ENCODE assay signal across 17 mouse cellular contexts in genomic region chr3:127529210-127529609, GRCm38 (mm10).
"Had no signal": no experiment of that assay in that cellular context is flagged by ENCODE, and none has a peak within 500 bp of the region (broad histone marks: within the 10 kb centered on the region; RNA-seq: fewer than 3 reads in every experiment).

No protein-coding gene starts in this region.

- H3K9ac ChIP-seq: liver, embryonic 13.5 days; liver, embryonic 15.5 days; liver, postnatal 0 days; midbrain, embryonic 12.5 days; neural tube, embryonic 12.5 days; stomach, embryonic 15.5 days had no signal

- DNase-seq: liver; liver, embryonic 13.5 days; liver, postnatal 0 days; lung, postnatal 36 days; midbrain, embryonic 14.5 days; right cerebral cortex, postnatal 14 days; thymus, adult 2 months; thymus, postnatal 25 days; thymus, postnatal 4 days had no signal

- H3K36me3 ChIP-seq: liver, embryonic 13.5 days; liver, embryonic 15.5 days; midbrain, embryonic 12.5 days; neural tube, embryonic 12.5 days; stomach, embryonic 15.5 days had no signal

- H3K27me3 ChIP-seq: liver, embryonic 13.5 days; liver, embryonic 15.5 days; megakaryocyte, embryonic 14.5 days; midbrain, embryonic 12.5 days; neural tube, embryonic 12.5 days; stomach, embryonic 15.5 days had no signal

- H3K27ac ChIP-seq: liver, embryonic 13.5 days; liver, embryonic 15.5 days; macrophage; midbrain, embryonic 12.5 days; neural tube, embryonic 12.5 days; stomach, embryonic 15.5 days; stomach, postnatal 0 days had no signal

- H3K4me1 ChIP-seq: liver, embryonic 13.5 days; liver, embryonic 15.5 days; megakaryocyte, embryonic 14.5 days; neural tube, embryonic 12.5 days; stomach, embryonic 15.5 days had no signal

- H3K9me3 ChIP-seq: liver, embryonic 13.5 days; liver, embryonic 15.5 days; megakaryocyte, embryonic 14.5 days; midbrain, embryonic 12.5 days; neural tube, embryonic 12.5 days; stomach, embryonic 15.5 days had no signal

- H3K4me3 ChIP-seq: liver, embryonic 13.5 days; liver, embryonic 15.5 days; megakaryocyte, embryonic 14.5 days; midbrain, embryonic 12.5 days; neural tube, embryonic 12.5 days; stomach, embryonic 15.5 days had no signal

- ATAC-seq: liver, postnatal 0 days had no signal

- H3K4me2 ChIP-seq: liver, embryonic 11.5 days; liver, embryonic 13.5 days; liver, embryonic 15.5 days; midbrain, embryonic 12.5 days; neural tube, embryonic 12.5 days; stomach, embryonic 15.5 days had no signal
